Comparison of ENCODE assay signal across 9 mouse cellular contexts in the genomic region with DNA sequence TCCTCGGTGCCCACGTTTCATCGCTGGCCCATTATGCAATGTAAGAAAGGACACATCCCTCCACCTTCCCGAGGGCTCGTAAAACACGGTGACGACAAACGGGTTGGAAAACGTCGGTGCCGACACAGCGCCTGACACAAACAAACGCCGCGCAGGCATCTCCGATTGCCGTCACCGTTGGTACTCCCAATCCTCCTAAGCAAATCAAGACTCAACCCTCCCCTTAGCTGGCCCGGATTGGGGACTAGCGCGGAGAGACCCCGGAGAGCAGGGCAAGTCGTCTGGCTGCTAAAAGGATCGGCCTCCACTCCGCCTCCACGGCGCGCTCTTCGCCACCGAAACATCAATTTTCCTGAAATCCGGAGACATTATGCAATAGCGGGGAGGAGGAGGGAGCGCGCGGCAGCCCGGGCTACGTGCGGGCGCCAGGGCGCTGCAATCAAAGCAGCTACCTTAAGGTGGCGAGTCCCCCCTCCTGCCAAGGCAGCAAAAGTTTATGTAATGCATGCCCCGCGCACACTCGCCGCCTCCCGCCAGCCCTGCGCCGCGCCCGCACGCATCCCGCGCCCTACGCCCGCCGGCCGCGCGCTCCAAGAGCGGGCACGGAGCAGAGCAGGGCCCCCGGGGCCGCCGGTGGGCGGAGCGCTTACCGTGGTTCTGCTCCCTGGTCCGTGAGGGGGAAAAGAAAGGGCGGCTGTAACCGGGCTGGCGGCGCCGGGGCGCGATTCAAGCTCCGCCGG. TPM values are rescaled to one million over a fixed set of nuclear protein-coding genes. Genes with fewer than 3 reads are reported as not detected.
DNase-seq lines count a peak whose midpoint lies in the region; ATAC-seq and TF ChIP-seq lines count a peak whose summit lies in the region.
"Had no signal": no experiment of that assay in that cellular context is flagged by ENCODE, and none has a peak within 500 bp of the region (broad histone marks: within the 10 kb centered on the region; RNA-seq: fewer than 3 reads in every experiment).

No protein-coding gene starts in this region.

- peak overlapping the region; percentile 70 for H3K9ac ChIP-seq in heart, adult 2 months (ENCODE audit: low read depth, low read length)
- H3K9ac ChIP-seq in intestine, embryonic 16.5 days (ENCODE audit: low read depth, low read length): peak overlapping the region; percentile 94

- TF ChIP-seq POLR2A in heart, adult 2 months (IDR thresholded peaks at IDR 0.05; ENCODE audit: insufficient read depth, low read depth, low read length): peak; percentile 38; the same call in 1 of the 2 replicates

- peak; percentile 54 for TF ChIP-seq CTCF in heart, adult 2 months (IDR thresholded peaks at IDR 0.05)

- H3K27ac ChIP-seq in heart, adult 2 months: peak overlapping the region; percentile 95
- peak overlapping the region; percentile 95 for H3K27ac ChIP-seq in intestine, embryonic 16.5 days (ENCODE audit: low read length)

- peaks cover 2% of the 10 kb centered on the region; the same call in 1 of the 2 replicates for H3K36me3 ChIP-seq in heart, adult 2 months (ENCODE audit: control insufficient read depth, insufficient read depth, low read length)
- no peaks in the 10 kb centered on the region for H3K36me3 ChIP-seq in intestine, embryonic 16.5 days (ENCODE audit: control insufficient read depth, insufficient read depth, low read length)
- H3K36me3 ChIP-seq: G1E had no signal

- peak overlapping the region; percentile 53 for H3K4me2 ChIP-seq in intestine, embryonic 16.5 days (ENCODE audit: low read depth, low read length)

- no peaks in the 10 kb centered on the region for H3K9me3 ChIP-seq in intestine, embryonic 16.5 days (ENCODE audit: control insufficient read depth, low read length)

- DNase-seq in heart, adult 2 months: peak; percentile 85 to 87
- DNase-seq in heart, adult 11 months: no peak
- DNase-seq in cerebellum, postnatal 25 days: peak; percentile 89 to 91
- peak; percentile 58 to 68 for DNase-seq in gastrocnemius, adult 8-10 months (ENCODE audit: low spot score in 2 of 2)
- peak; percentile 85 to 87 for DNase-seq in left cerebral cortex, postnatal 36 days (ENCODE audit: low spot score in 2 of 2)
- peak; percentile 78 for DNase-seq in right cerebral cortex, postnatal 4 days

- peak; percentile 54 for TF ChIP-seq EP300 in heart, adult 2 months (IDR thresholded peaks at IDR 0.05; ENCODE audit: insufficient read depth, low read depth, low read length)

- H3K4me1 ChIP-seq in heart, adult 2 months (ENCODE audit: control insufficient read depth, insufficient read depth, low read length): peaks cover 12% of the 10 kb centered on the region
- H3K4me1 ChIP-seq in intestine, embryonic 16.5 days (ENCODE audit: control insufficient read depth, insufficient read depth, low read length): peaks cover 26% of the 10 kb centered on the region

- intact Hi-C loops in heart, adult 2 months (cut with DNase I): loop anchor here (5.0 kb wide), 2 partner anchors 117 to 158 kb away; no protein-coding TSS in a partner anchor
- intact Hi-C loops in left cerebral cortex, postnatal 36 days (cut with DNase I): loop anchor here (2.0 to 5.0 kb wide), 3 partner anchors 52 to 117 kb away; a partner anchor contains a TSS

- H3K27me3 ChIP-seq in heart, adult 2 months (ENCODE audit: control insufficient read depth, insufficient read depth, low read length): no peaks in the 10 kb centered on the region
- H3K27me3 ChIP-seq in intestine, embryonic 16.5 days (replicated peaks; ENCODE audit: control insufficient read depth, insufficient read depth, low read length): no peaks in the 10 kb centered on the region

- H3K79me2 ChIP-seq in heart, adult 2 months (replicated peaks; ENCODE audit: control insufficient read depth, insufficient read depth, low read length): no peaks in the 10 kb centered on the region

- under 1% methylated on average over 77 of the region's 77 CpGs for WGBS in heart, adult 2 months
- under 1% methylated on average over 77 of the region's 77 CpGs for WGBS in intestine, embryonic 16.5 days

- ATAC-seq in intestine, embryonic 16.5 days: peak; percentile 67
- ATAC-seq in megakaryocyte-erythroid progenitor cell, adult 5-6 weeks (replicated peaks; ENCODE audit: low FRiP score, low TSS enrichment, poor library complexity, severe bottlenecking): peak; percentile 25; the same call in 1 of the 2 replicates

- H3K4me3 ChIP-seq in heart, adult 2 months: peak overlapping the region; percentile 90
- H3K4me3 ChIP-seq in intestine, embryonic 16.5 days (ENCODE audit: low read length): peak overlapping the region; percentile 89

RNA-seq across cellular contexts. Expression of a gene that starts 0.5 kb away (rescaled TPM):
- total RNA-seq in heart, adult 2 months (2021): 10 to 100 TPM; 13.9 to 42.4 TPM
- 3.4 and 6.7 TPM in 2 replicates for polyA plus RNA-seq in heart, adult 2 months (2012; rRNA removed)
- 10 to 100 TPM; 17.6 to 60.4 (median 29.4) TPM for total RNA-seq in gastrocnemius, adult 8-10 months (2022)
- polyA plus RNA-seq in intestine, embryonic 16.5 days (2015; fragmentation: Nextera tagmentation; extraction: Ambion mirVana): 28.4 and 30.0 TPM in 2 replicates
- 10 to 100 TPM; 13.3 to 15.5 TPM for total RNA-seq in left cerebral cortex, postnatal 36 days (2021)
- 0.64 TPM in 1 of 2 replicates, not detected in the other for total RNA-seq in megakaryocyte-erythroid progenitor cell, adult 5-6 weeks (2014; fragmentation: Nextera tagmentation)
- 0.85 and 0.88 TPM in 2 replicates for total RNA-seq in megakaryocyte-erythroid progenitor cell, adult 5-6 weeks (2017)

RNA-seq across cellular contexts. Expression of a gene that starts 50.9 kb away (rescaled TPM):
- total RNA-seq in heart, adult 2 months (2021): 100 to 1,000 TPM; 135 to 152 TPM
- 64.6 and 94.0 TPM in 2 replicates for polyA plus RNA-seq in heart, adult 2 months (2012; rRNA removed)
- 10 to 100 TPM; 75.2 to 88.9 (median 78.6) TPM for total RNA-seq in gastrocnemius, adult 8-10 months (2022)
- polyA plus RNA-seq in intestine, embryonic 16.5 days (2015; fragmentation: Nextera tagmentation; extraction: Ambion mirVana): 45.1 and 49.6 TPM in 2 replicates
- 100 to 1,000 TPM in 1 of 2 experiments, 10 to 100 TPM in 1; 94.7 to 102 TPM for total RNA-seq in left cerebral cortex, postnatal 36 days (2021)
- 28.8 and 40.9 TPM in 2 replicates for total RNA-seq in megakaryocyte-erythroid progenitor cell, adult 5-6 weeks (2014; fragmentation: Nextera tagmentation)
- 22.5 and 24.9 TPM in 2 replicates for total RNA-seq in megakaryocyte-erythroid progenitor cell, adult 5-6 weeks (2017)

Comparison
In these comparisons a context has a peak if more than half of its experiments do, and no peak if none do; other contexts are left out.
1. RNA of a gene that starts 0.5 kb away (total RNA-seq): 13.9 to 42.4 TPM in heart, adult 2 months, 17.6 to 60.4 TPM in gastrocnemius, adult 8-10 months and 13.3 to 15.5 TPM in left cerebral cortex, postnatal 36 days; 0.64 to 0.88 TPM in megakaryocyte-erythroid progenitor cell, adult 5-6 weeks; every median in the first group is over 4 times any median in the second.